Comparison of ENCODE assay signal across 32 mouse cellular contexts in genomic region chr7:16708244-16708643, GRCm38 (mm10). TPM values are rescaled to one million over a fixed set of nuclear protein-coding genes. Genes with fewer than 3 reads are reported as not detected.
DNase-seq lines count a peak whose midpoint lies in the region; ATAC-seq and TF ChIP-seq lines count a peak whose summit lies in the region.
"Had no signal": no experiment of that assay in that cellular context is flagged by ENCODE, and none has a peak within 500 bp of the region (broad histone marks: within the 10 kb centered on the region; RNA-seq: fewer than 3 reads in every experiment).

No protein-coding gene starts in this region.

- no peak for TF ChIP-seq CTCF in heart, adult 2 months (IDR thresholded peaks at IDR 0.05)

- H3K4me1 ChIP-seq in heart, embryonic 12.5 days (replicated peaks), result peaks cover 35% of the 10 kb centered on the region
- no peaks in the 10 kb centered on the region for H3K4me1 ChIP-seq in heart, adult 2 months (ENCODE audit: control insufficient read depth, insufficient read depth, low read length)
- peaks cover 30% of the 10 kb centered on the region for H3K4me1 ChIP-seq in heart, embryonic 15.5 days (replicated peaks)
- H3K4me1 ChIP-seq in lung, embryonic 15.5 days, result peaks cover 12% of the 10 kb centered on the region
- H3K4me1 ChIP-seq: embryonic facial prominence, embryonic 13.5 days; forebrain, embryonic 12.5 days; forebrain, embryonic 15.5 days; intestine, embryonic 15.5 days had no signal

- H3K4me3 ChIP-seq in heart, embryonic 12.5 days, result no peak overlapping the region
- H3K4me3 ChIP-seq in heart, adult 2 months, result no peak overlapping the region
- no peak overlapping the region for H3K4me3 ChIP-seq in heart, embryonic 15.5 days
- H3K4me3 ChIP-seq in lung, embryonic 15.5 days, result no peak overlapping the region
- H3K4me3 ChIP-seq: embryonic facial prominence, embryonic 10.5 days; embryonic facial prominence, embryonic 13.5 days; erythroblast, embryonic 14.5 days; forebrain, embryonic 12.5 days; forebrain, embryonic 15.5 days; hindbrain, embryonic 10.5 days; hindbrain, embryonic 13.5 days; intestine, embryonic 15.5 days had no signal

- peak; percentile 90 for DNase-seq in heart, adult 11 months
- DNase-seq in heart, postnatal 14 days, result no peak
- DNase-seq in heart, adult 2 months, result no peak
- DNase-seq in heart, postnatal 10 days, result no peak
- no peak for DNase-seq in lung, postnatal 25 days (ENCODE audit: low spot score)
- DNase-seq: adrenal gland, adult 8-10 months; adrenal gland, postnatal 25 days; cerebellum, adult 11-12 months; cerebellum, adult 8-10 months; cerebellum, postnatal 10 days; cerebellum, postnatal 36 days; embryo, embryonic 11 days; gastrocnemius, postnatal 25 days; kidney, adult 11 months; kidney, adult 8-10 months had no signal

- no peaks in the 10 kb centered on the region for H3K79me2 ChIP-seq in heart, adult 2 months (replicated peaks; ENCODE audit: control insufficient read depth, insufficient read depth, low read length)

- 0 out of 2 replicates have a peak overlapping the region, but pooled peaks have one; percentile 17 for H3K27ac ChIP-seq in heart, embryonic 12.5 days (ENCODE audit: poor library complexity, severe bottlenecking)
- no peak overlapping the region for H3K27ac ChIP-seq in heart, adult 2 months
- peak overlapping the region; percentile 31; the same call in 1 of the 2 replicates for H3K27ac ChIP-seq in heart, embryonic 15.5 days
- H3K27ac ChIP-seq in lung, embryonic 15.5 days, result no peak overlapping the region
- H3K27ac ChIP-seq: embryonic facial prominence, embryonic 10.5 days; embryonic facial prominence, embryonic 13.5 days; forebrain, embryonic 12.5 days; forebrain, embryonic 15.5 days; hindbrain, embryonic 10.5 days; hindbrain, embryonic 13.5 days; intestine, embryonic 15.5 days had no signal

- TF ChIP-seq POLR2A in heart, adult 2 months (IDR thresholded peaks at IDR 0.05; ENCODE audit: insufficient read depth, low read depth, low read length), result no peak

- no peaks in the 10 kb centered on the region for H3K36me3 ChIP-seq in heart, embryonic 12.5 days
- H3K36me3 ChIP-seq in heart, adult 2 months (ENCODE audit: control insufficient read depth, insufficient read depth, low read length), result no peaks in the 10 kb centered on the region
- H3K36me3 ChIP-seq in heart, embryonic 15.5 days, result no peaks in the 10 kb centered on the region
- no peaks in the 10 kb centered on the region for H3K36me3 ChIP-seq in lung, embryonic 15.5 days
- H3K36me3 ChIP-seq: embryonic facial prominence, embryonic 10.5 days; embryonic facial prominence, embryonic 13.5 days; forebrain, embryonic 12.5 days; forebrain, embryonic 15.5 days; hindbrain, embryonic 10.5 days; hindbrain, embryonic 13.5 days; intestine, embryonic 15.5 days had no signal

- no peak for TF ChIP-seq EP300 in heart, adult 2 months (IDR thresholded peaks at IDR 0.05; ENCODE audit: insufficient read depth, low read depth, low read length)

- WGBS in heart, embryonic 12.5 days, result 16% methylated on average over 9 of the region's 9 CpGs
- 56% methylated on average over 9 of the region's 9 CpGs for WGBS in heart, adult 2 months
- 18% methylated on average over 9 of the region's 9 CpGs for WGBS in heart, embryonic 15.5 days
- WGBS in lung, embryonic 15.5 days, result 19% methylated on average over 9 of the region's 9 CpGs

- H3K4me2 ChIP-seq in heart, embryonic 12.5 days, result peak overlapping the region; percentile 18; the same call in 1 of the 2 replicates
- peak overlapping the region; percentile 16; the same call in 1 of the 2 replicates for H3K4me2 ChIP-seq in heart, embryonic 15.5 days
- H3K4me2 ChIP-seq in lung, embryonic 15.5 days, result no peak overlapping the region
- H3K4me2 ChIP-seq: embryonic facial prominence, embryonic 13.5 days; forebrain, embryonic 12.5 days; forebrain, embryonic 15.5 days; hindbrain, embryonic 13.5 days; intestine, embryonic 15.5 days had no signal

- no peaks in the 10 kb centered on the region for H3K9me3 ChIP-seq in heart, embryonic 12.5 days (replicated peaks)
- H3K9me3 ChIP-seq in heart, embryonic 15.5 days (replicated peaks), result no peaks in the 10 kb centered on the region
- no peaks in the 10 kb centered on the region for H3K9me3 ChIP-seq in lung, embryonic 15.5 days
- H3K9me3 ChIP-seq: embryonic facial prominence, embryonic 10.5 days; embryonic facial prominence, embryonic 13.5 days; forebrain, embryonic 12.5 days; forebrain, embryonic 15.5 days; hindbrain, embryonic 10.5 days; hindbrain, embryonic 13.5 days; intestine, embryonic 15.5 days had no signal

- H3K27me3 ChIP-seq in heart, embryonic 12.5 days (replicated peaks), result no peaks in the 10 kb centered on the region
- H3K27me3 ChIP-seq in heart, adult 2 months (ENCODE audit: control insufficient read depth, insufficient read depth, low read length), result no peaks in the 10 kb centered on the region
- no peaks in the 10 kb centered on the region for H3K27me3 ChIP-seq in heart, embryonic 15.5 days
- no peaks in the 10 kb centered on the region for H3K27me3 ChIP-seq in lung, embryonic 15.5 days
- H3K27me3 ChIP-seq: embryonic facial prominence, embryonic 13.5 days; forebrain, embryonic 12.5 days; forebrain, embryonic 15.5 days; intestine, embryonic 15.5 days had no signal

- no peak overlapping the region for H3K9ac ChIP-seq in heart, embryonic 12.5 days
- H3K9ac ChIP-seq in heart, adult 2 months (ENCODE audit: low read depth, low read length), result no peak overlapping the region
- no peak overlapping the region for H3K9ac ChIP-seq in heart, embryonic 15.5 days
- H3K9ac ChIP-seq in lung, embryonic 15.5 days, result no peak overlapping the region
- H3K9ac ChIP-seq: embryonic facial prominence, embryonic 13.5 days; forebrain, embryonic 12.5 days; forebrain, embryonic 15.5 days; hindbrain, embryonic 13.5 days; intestine, embryonic 15.5 days had no signal

- intact Hi-C loops in heart, postnatal 14 days (cut with DNase I), result no loop called here
- intact Hi-C loops in heart, adult 2 months (cut with DNase I), result no loop called here
- intact Hi-C loops in heart, postnatal 10 days (cut with DNase I), result no loop called here

- peak; percentile 58; the same call in 1 of the 2 replicates for ATAC-seq in heart, embryonic 12.5 days (ENCODE audit: insufficient number of reproducible peaks, low FRiP score)
- peak; percentile 63 for ATAC-seq in heart, embryonic 15.5 days (replicated peaks; ENCODE audit: insufficient number of reproducible peaks, insufficient read depth, low FRiP score, low read depth)
- 0 out of 2 replicates have a peak, but pooled peaks have one; percentile 35 for ATAC-seq in lung, embryonic 15.5 days (ENCODE audit: borderline replicate concordance, extremely low read depth, low FRiP score, low TSS enrichment)
- ATAC-seq: activated CD4-positive, CD25-positive, alpha-beta regulatory T cell, adult 4 months; forebrain, embryonic 15.5 days; hindbrain, embryonic 16.5 days; intestine, embryonic 15.5 days had no signal

RNA-seq across cellular contexts. Expression of gene Ceacam9, which starts 13.5 kb away (rescaled TPM):
- total RNA-seq in heart, postnatal 14 days (2021), result not detected
- polyA plus RNA-seq in heart, embryonic 12.5 days (2016; fragmentation: Nextera tagmentation; extraction: Ambion mirVana), result not detected in 2 replicates
- total RNA-seq in heart, adult 2 months (2021), result not detected
- polyA plus RNA-seq in heart, adult 2 months (2012; rRNA removed), result not detected in 2 replicates
- not detected in 2 replicates for polyA plus RNA-seq in heart, embryonic 15.5 days (2015; fragmentation: Nextera tagmentation; extraction: Ambion mirVana)
- total RNA-seq in heart, postnatal 10 days (2021), result not detected
- not detected in 2 replicates for polyA plus RNA-seq in lung, embryonic 15.5 days (2015; fragmentation: Nextera tagmentation; extraction: Ambion mirVana)
- total RNA-seq: adrenal gland, adult 8-10 months; adrenal gland, postnatal 25 days; gastrocnemius, adult 8-10 months; gastrocnemius, postnatal 25 days had no signal
- polyA plus RNA-seq: activated CD4-positive, CD25-positive, alpha-beta regulatory T cell, adult 4 months; brain, embryonic 14.5 days; embryonic facial prominence, embryonic 10.5 days; embryonic facial prominence, embryonic 13.5 days; erythroblast, embryonic 14.5 days; forebrain, embryonic 12.5 days; hindbrain, embryonic 10.5 days; hindbrain, embryonic 13.5 days; intestine, embryonic 15.5 days had no signal

RNA-seq across cellular contexts. Expression of gene Ap2s1, which starts 30.0 kb away (rescaled TPM):
- 100 to 1,000 TPM in 1 of 2 experiments, 10 to 100 TPM in 1; 89.4 to 102 TPM for total RNA-seq in heart, postnatal 14 days (2021)
- polyA plus RNA-seq in heart, embryonic 12.5 days (2016; fragmentation: Nextera tagmentation; extraction: Ambion mirVana), result 208 and 210 TPM in 2 replicates
- total RNA-seq in heart, adult 2 months (2021), result 10 to 100 TPM; 69.7 to 75.3 TPM
- polyA plus RNA-seq in heart, adult 2 months (2012; rRNA removed), result 122 and 123 TPM in 2 replicates
- 194 and 219 TPM in 2 replicates for polyA plus RNA-seq in heart, embryonic 15.5 days (2015; fragmentation: Nextera tagmentation; extraction: Ambion mirVana)
- total RNA-seq in heart, postnatal 10 days (2021), result 100 to 1,000 TPM; 118 TPM
- polyA plus RNA-seq in lung, embryonic 15.5 days (2015; fragmentation: Nextera tagmentation; extraction: Ambion mirVana), result 280 and 291 TPM in 2 replicates

RNA-seq across cellular contexts. Expression of gene Ceacam15, which starts 32.7 kb away (rescaled TPM):
- total RNA-seq in heart, postnatal 14 days (2021), result not detected
- 0.45 TPM in 2 replicates for polyA plus RNA-seq in heart, embryonic 12.5 days (2016; fragmentation: Nextera tagmentation; extraction: Ambion mirVana)
- total RNA-seq in heart, adult 2 months (2021), result not detected
- 0.14 TPM in 1 of 2 replicates, not detected in the other for polyA plus RNA-seq in heart, adult 2 months (2012; rRNA removed)
- 0.60 and 0.68 TPM in 2 replicates for polyA plus RNA-seq in heart, embryonic 15.5 days (2015; fragmentation: Nextera tagmentation; extraction: Ambion mirVana)
- under 1 TPM in 1 of 2 experiments, not detected in 1; 0.31 TPM for total RNA-seq in heart, postnatal 10 days (2021)
- not detected in 2 replicates for polyA plus RNA-seq in lung, embryonic 15.5 days (2015; fragmentation: Nextera tagmentation; extraction: Ambion mirVana)
- total RNA-seq: adrenal gland, adult 8-10 months; adrenal gland, postnatal 25 days; ES-E14; gastrocnemius, adult 8-10 months; gastrocnemius, postnatal 25 days had no signal
- polyA plus RNA-seq: brain, embryonic 14.5 days; embryonic facial prominence, embryonic 10.5 days; embryonic facial prominence, embryonic 13.5 days; erythroblast, embryonic 14.5 days; forebrain, embryonic 12.5 days; forebrain, embryonic 15.5 days; gonadal fat pad, adult 2 months; hindbrain, embryonic 10.5 days; hindbrain, embryonic 13.5 days; hindbrain, embryonic 16.5 days; intestine, embryonic 15.5 days had no signal

Comparison
In these comparisons a context has a peak if more than half of its experiments do, and no peak if none do; other contexts are left out.
1. H3K27ac ChIP-seq: peak in heart, embryonic 12.5 days (single experiment) and heart, embryonic 15.5 days (single experiment); none in heart, adult 2 months (single experiment) and lung, embryonic 15.5 days (single experiment).
2. Peak in every context shown above with its lines, with median percentiles within 50 percentile points of each other: ATAC-seq.